Mouse (Mus musculus) hindbrain, embryonic 11.5 days (tissue): ENCODE measurements around the gene S1pr2. TPM values are rescaled to one million over a fixed set of nuclear protein-coding genes. Genes with fewer than 3 reads are reported as not detected.
A peak's percentile ranks its signal among the peaks of the same experiment; 100 is the strongest.

Source experiments
- ATAC-seq: fragments of 200-750 bp; cut with Nextera tagmentation; 2 replicates; pipeline ENCODE4 v1.8.0; 2017; ENCODE audit warnings: mild to moderate bottlenecking, moderate TSS enrichment, moderate library complexity; ENCODE audit not compliant: low FRiP score
- DNase-seq: peaks from one replicate; pipeline ENCODE4 v3.0.0-alpha.2; 2015; ENCODE audit warnings: low spot score
- H3K27ac ChIP-seq: fragments of 300-500 bp; sonication (generic); 2 replicates; pipeline ENCODE4 v1.5.1; 2014; ENCODE audit warnings: mild to moderate bottlenecking, low read depth, low read length
- H3K27me3 ChIP-seq: fragments of 300-500 bp; sonication (generic); 2 replicates; pipeline ENCODE4 v1.6.1; 2014; ENCODE audit warnings: mild to moderate bottlenecking, low read length, moderate library complexity, mixed read lengths; ENCODE audit not compliant: control insufficient read depth, insufficient read depth
- H3K36me3 ChIP-seq: fragments of 300-500 bp; sonication (generic); 2 replicates; pipeline ENCODE4 v1.6.1; 2014; ENCODE audit warnings: mild to moderate bottlenecking, low read length, moderate library complexity, mixed read lengths; ENCODE audit not compliant: control insufficient read depth, insufficient read depth
- H3K4me1 ChIP-seq: fragments of 300-500 bp; sonication (generic); replicated peaks from 2 replicates; pipeline ENCODE4 v1.6.1; 2014; ENCODE audit warnings: low read length, mixed read lengths; ENCODE audit not compliant: control insufficient read depth, insufficient read depth
- H3K4me2 ChIP-seq: fragments of 300-500 bp; sonication (generic); replicated peaks from 2 replicates; pipeline ENCODE4 v1.6.1; 2014; ENCODE audit warnings: mild to moderate bottlenecking, low read depth, low read length
- H3K4me3 ChIP-seq: fragments of 300-500 bp; sonication (generic); 2 replicates; pipeline ENCODE4 v1.5.1; 2014; ENCODE audit warnings: low read depth, low read length
- H3K9ac ChIP-seq: fragments of 300-500 bp; sonication (generic); 2 replicates; pipeline ENCODE4 v1.6.1; 2014; ENCODE audit warnings: low read depth, low read length
- H3K9me3 ChIP-seq: fragments of 300-500 bp; sonication (generic); 2 replicates; pipeline ENCODE4 v1.6.1; 2016; ENCODE audit warnings: low read length; ENCODE audit not compliant: control insufficient read depth
- WGBS: fragments of 180-500 bp; shearing (Covaris S2); extraction: QIAGEN DNeasy Blood & Tissue Kit; methylation state at CpG from one replicate; pipeline ENCODE4 v1.1.7; 2014; 5-methylcytosine and 5-hydroxymethylcytosine counted together
- polyA plus RNA-seq: library from polyadenylated mRNA; unstranded; fragments of >200 nt; fragmentation: Nextera tagmentation; extraction: Ambion mirVana; gene quantifications from 2 replicates; pipeline ENCODE4 v1.2.1, GENCODE M21; 2014

S1pr2 gene
- polyA plus RNA-seq, 1 experiment from 2014 or later = 23.4 TPM

GRCm38 (mm10) chr9:20976961-20977689 is 544 bp upstream of the S1pr2 start:
- Histone ChIP-seq H3K36me3 (no peaks in the 10 kb centered on the region), H3K27me3 (no peaks in the 10 kb centered on the region), H3K9ac (peak overlapping the region; percentile 73), H3K4me2 (peak overlapping the region; percentile 98), H3K27ac (0 out of 2 replicates have a peak overlapping the region, but pooled peaks have one; percentile 76), H3K4me3 (peak overlapping the region; percentile 78), H3K4me1 (peaks cover 2% of the 10 kb centered on the region), H3K9me3 (no peaks in the 10 kb centered on the region)
- ATAC-seq (peak; percentile 6; the same call in 1 of the 2 replicates), DNase-seq (no peak)
- 1% methylated on average over 4 of the region's 4 CpGs for WGBS

DNA sequence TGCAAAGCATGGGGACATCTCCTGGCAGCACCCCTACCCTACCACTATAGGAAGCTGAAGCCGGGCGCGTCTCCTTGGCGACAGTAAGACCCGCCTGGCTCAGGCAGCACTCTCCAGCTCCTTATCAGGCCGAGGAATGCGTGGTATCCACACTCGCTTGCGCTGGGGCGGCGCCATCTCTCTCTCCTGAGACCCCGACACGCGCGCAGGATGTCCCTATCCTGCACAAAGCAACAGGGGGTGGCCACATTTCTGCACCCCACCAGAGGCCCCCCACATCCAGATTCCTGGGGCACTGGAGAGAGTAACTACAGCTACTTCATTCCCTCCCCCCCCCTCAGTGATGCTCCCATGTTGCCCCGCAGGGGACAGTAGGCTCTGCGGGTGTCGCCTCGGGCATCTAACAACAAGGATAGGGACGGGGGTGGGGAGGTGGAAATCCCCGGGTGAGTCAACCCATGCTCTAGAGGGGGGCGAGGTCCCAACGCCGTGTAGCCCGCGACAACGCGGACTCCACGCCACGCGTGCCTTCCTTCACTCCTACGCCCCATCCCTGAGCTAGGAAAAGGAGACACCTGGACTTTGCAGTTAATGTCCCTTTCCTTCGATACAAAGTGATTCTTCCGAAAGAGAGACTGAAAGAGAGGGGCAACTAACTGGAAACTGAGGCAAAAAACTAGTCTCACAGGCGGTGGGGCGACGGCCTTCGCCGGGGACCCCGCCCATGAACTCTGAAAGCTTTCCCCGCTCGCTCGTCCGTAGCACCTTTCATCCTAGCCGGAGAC is 958 bp downstream of the S1pr2 start:
- Histone ChIP-seq H3K27ac (peak overlapping the region; percentile 76), H3K27me3 (no peaks in the 10 kb centered on the region), H3K9me3 (no peaks in the 10 kb centered on the region), H3K4me2 (peak overlapping the region; percentile 98), H3K4me1 (peaks cover 2% of the 10 kb centered on the region), H3K9ac (peak overlapping the region; percentile 73), H3K36me3 (no peaks in the 10 kb centered on the region), H3K4me3 (peak overlapping the region; percentile 78)
- peak; percentile 61 for DNase-seq
- under 1% methylated on average over 45 of the region's 45 CpGs for WGBS
- peak; percentile 37; the same call in 1 of the 2 replicates for ATAC-seq

- no peak overlapping the region for H3K27ac ChIP-seq
- ATAC-seq = no peak
- no peaks in the 10 kb centered on the region for H3K9me3 ChIP-seq
- H3K36me3 ChIP-seq = no peaks in the 10 kb centered on the region
- no peak overlapping the region for H3K9ac ChIP-seq
- no peak overlapping the region for H3K4me3 ChIP-seq
- no peak overlapping the region for H3K4me2 ChIP-seq
- no peak for DNase-seq
- WGBS = 49% methylated on average over 6 of the region's 6 CpGs
- no peaks in the 10 kb centered on the region for H3K27me3 ChIP-seq
- peaks cover 2% of the 10 kb centered on the region for H3K4me1 ChIP-seq
Observed at GRCm38 (mm10) chr9:20973682-20974075, 2.9 kb downstream of the S1pr2 start.

- H3K9me3 ChIP-seq = no peaks in the 10 kb centered on the region
- DNase-seq (no peak), ATAC-seq (no peak)
- H3K4me2 ChIP-seq = no peak overlapping the region
- peak overlapping the region; percentile 6; the same call in 1 of the 2 replicates for H3K27ac ChIP-seq
- H3K4me1 ChIP-seq = peaks cover 2% of the 10 kb centered on the region
- no peaks in the 10 kb centered on the region for H3K36me3 ChIP-seq
- no peak overlapping the region for H3K9ac ChIP-seq
- WGBS = 82% methylated on average over 4 of the region's 4 CpGs
- no peaks in the 10 kb centered on the region for H3K27me3 ChIP-seq
- no peak overlapping the region for H3K4me3 ChIP-seq
Observed at GRCm38 (mm10) chr9:20973001-20973681, 3.4 kb downstream of the S1pr2 start.

- peak overlapping the region; percentile 6 for H3K27ac ChIP-seq
- H3K9me3 ChIP-seq = no peaks in the 10 kb centered on the region
- H3K4me2 ChIP-seq = peak overlapping the region; percentile 20; the same call in 1 of the 2 replicates
- H3K4me3 ChIP-seq = no peak overlapping the region
- H3K9ac ChIP-seq = peak overlapping the region; percentile 1
- 0 out of 2 replicates have a peak, but pooled peaks have one; percentile 4 for ATAC-seq
- H3K36me3 ChIP-seq = no peaks in the 10 kb centered on the region
- DNase-seq = peak; percentile 42
- no peaks in the 10 kb centered on the region for H3K27me3 ChIP-seq
- peaks cover 2% of the 10 kb centered on the region for H3K4me1 ChIP-seq
- WGBS = 34% methylated on average over 28 of the region's 28 CpGs
Observed at GRCm38 (mm10) chr9:20972141-20972992, 4.2 kb downstream of the S1pr2 start.

DNA sequence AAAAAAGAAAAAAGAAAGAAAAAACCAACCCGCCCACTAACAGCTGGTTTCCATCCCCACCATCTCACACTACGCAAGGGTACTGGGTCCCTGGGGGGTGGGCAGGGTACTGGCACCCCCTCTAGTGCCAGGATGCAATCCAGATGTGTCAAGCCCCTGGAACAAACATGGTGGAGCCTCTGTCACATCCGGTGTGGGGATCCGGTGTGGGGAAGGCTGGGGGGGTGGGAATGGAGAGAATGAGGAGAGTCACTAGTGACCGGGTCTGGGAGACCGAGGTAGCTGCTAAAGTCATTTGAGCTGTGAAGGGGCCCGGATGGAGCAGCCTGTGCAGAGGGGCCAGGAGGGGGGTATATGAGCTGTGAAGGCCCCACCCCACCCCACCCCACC is 4.8 kb downstream of the S1pr2 start:
- Histone ChIP-seq H3K9ac (peak overlapping the region; percentile 1; the same call in 1 of the 2 replicates), H3K4me2 (no peak overlapping the region), H3K27me3 (no peaks in the 10 kb centered on the region), H3K9me3 (no peaks in the 10 kb centered on the region), H3K27ac (peak overlapping the region; percentile 6; the same call in 1 of the 2 replicates), H3K4me3 (no peak overlapping the region), H3K36me3 (no peaks in the 10 kb centered on the region), H3K4me1 (peaks cover 2% of the 10 kb centered on the region)
- no peak for ATAC-seq
- DNase-seq = no peak
- WGBS = 66% methylated on average over 7 of the region's 7 CpGs

- ATAC-seq = no peak
- Histone ChIP-seq H3K9ac (no peak overlapping the region), H3K9me3 (no peaks in the 10 kb centered on the region), H3K4me3 (no peak overlapping the region), H3K36me3 (no peaks in the 10 kb centered on the region), H3K4me2 (no peak overlapping the region), H3K4me1 (no peaks in the 10 kb centered on the region), H3K27me3 (no peaks in the 10 kb centered on the region), H3K27ac (no peak overlapping the region)
- 81% methylated on average over 5 of the region's 5 CpGs for WGBS
- no peak for DNase-seq
Observed at GRCm38 (mm10) chr9:20966747-20967146, 9.8 kb downstream of the S1pr2 start.

DNA sequence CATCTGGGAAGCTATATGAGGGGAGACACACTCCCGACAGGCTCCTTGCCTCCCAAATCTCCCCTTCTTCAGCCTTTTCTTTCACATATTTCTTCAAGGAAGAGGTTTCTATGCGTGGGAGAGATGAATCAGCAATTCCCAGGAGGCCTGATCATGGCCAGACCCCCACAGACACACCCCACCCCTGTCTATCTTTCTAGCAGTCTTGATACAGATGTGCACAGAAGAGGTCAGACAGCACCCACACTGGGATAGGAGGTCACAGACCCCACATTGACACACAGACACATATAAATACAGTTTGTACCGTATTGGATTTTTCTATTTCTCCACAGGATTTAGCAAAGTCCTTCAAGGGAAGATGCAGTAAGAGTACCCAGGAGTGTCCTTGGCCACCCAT is 10.6 kb downstream of the S1pr2 start:
- Histone ChIP-seq H3K4me1 (no peaks in the 10 kb centered on the region), H3K4me2 (no peak overlapping the region), H3K27ac (no peak overlapping the region), H3K4me3 (no peak overlapping the region), H3K36me3 (no peaks in the 10 kb centered on the region), H3K9ac (no peak overlapping the region), H3K27me3 (no peaks in the 10 kb centered on the region), H3K9me3 (no peaks in the 10 kb centered on the region)
- DNase-seq (no peak), ATAC-seq (no peak)
- 91% methylated on average over 3 of the region's 3 CpGs for WGBS
